Mouse (Mus musculus) MEL (cell line): ENCODE data around the gene Gnb5. TPM values are rescaled to one million over a fixed set of nuclear protein-coding genes. Genes with fewer than 3 reads are reported as not detected.

Experiments
- DNase-seq: peaks from one replicate; pipeline ENCODE4 v3.0.0; 2011; ENCODE audit warnings: low read depth, low spot score
- H3K27ac ChIP-seq: 2 replicates; pipeline ENCODE4 v1.5.1; 2012; ENCODE audit warnings: low read depth, mild to moderate bottlenecking, control low read depth, low read length, moderate library complexity; ENCODE audit not compliant: control insufficient read depth
- H3K27me3 ChIP-seq, 2 experiments: fragments of 150-350 bp in 1 of 2; sonication (generic) in 1 of 2; 2 replicates each; pipeline ENCODE4 v1.6.1; 2012; ENCODE audit warnings: low read length in 2 of 2, mild to moderate bottlenecking in 2 of 2, improper control_type of control experiment in 1 of 2, moderate library complexity in 1 of 2; ENCODE audit not compliant: insufficient read depth in 2 of 2, control insufficient read depth in 1 of 2
- H3K36me3 ChIP-seq, 2 experiments: 2 replicates each; pipeline ENCODE4 v1.6.1; 2012 to 2014; ENCODE audit warnings: low read length in 2 of 2, improper control_type of control experiment in 1 of 2, inconsistent platforms in 1 of 2, mild to moderate bottlenecking in 1 of 2; ENCODE audit not compliant: insufficient read depth in 2 of 2, control insufficient read depth in 1 of 2
- H3K4me1 ChIP-seq, 2 experiments: fragments of 150-350 bp in 1 of 2; sonication (generic) in 1 of 2; 2 replicates each; pipeline ENCODE4 v1.6.1; 2012; ENCODE audit warnings: low read length in 2 of 2, improper control_type of control experiment in 1 of 2, mild to moderate bottlenecking in 1 of 2; ENCODE audit not compliant: insufficient read depth in 2 of 2, control insufficient read depth in 1 of 2
- H3K4me3 ChIP-seq, 2 experiments: fragments of 150-350 bp in 1 of 2; sonication (generic) in 1 of 2; 2 replicates each; pipeline ENCODE4 v1.5.1; 2012; ENCODE audit warnings: low read depth in 2 of 2, low read length in 2 of 2, mild to moderate bottlenecking in 2 of 2, moderate library complexity in 2 of 2, control low read depth in 1 of 2, improper control_type of control experiment in 1 of 2; ENCODE audit not compliant: control insufficient read depth in 1 of 2, insufficient read depth in 1 of 2
- H3K79me2 ChIP-seq: 2 replicates; pipeline ENCODE4 v1.6.1; 2012; ENCODE audit warnings: mild to moderate bottlenecking, low read length, moderate library complexity; ENCODE audit not compliant: control insufficient read depth, poor library complexity, insufficient read depth
- H3K9ac ChIP-seq: 2 replicates; pipeline ENCODE4 v1.6.1; 2012; ENCODE audit warnings: low read depth, mild to moderate bottlenecking, control low read depth, low read length, moderate library complexity; ENCODE audit not compliant: control insufficient read depth, poor library complexity, severe bottlenecking
- H3K9me3 ChIP-seq: fragments of 150-350 bp; sonication (generic); replicated peaks from 2 replicates; pipeline ENCODE4 v1.6.1; 2012; ENCODE audit warnings: mild to moderate bottlenecking, low read length, improper control_type of control experiment, moderate library complexity; ENCODE audit not compliant: insufficient read depth
- BHLHE40 ChIP-seq: IDR thresholded peaks from 2 replicates; pipeline ENCODE4 v1.6.1; 2012; ENCODE audit warnings: low read depth, mild to moderate bottlenecking, inconsistent platforms, low read length, improper control_type of control experiment, borderline replicate concordance
- E2F4 ChIP-seq: IDR thresholded peaks from 2 replicates; pipeline ENCODE4 v1.6.1; 2011; ENCODE audit warnings: low read depth, low read length, improper control_type of control experiment, borderline replicate concordance
- ELF1 ChIP-seq: IDR thresholded peaks from 2 replicates; pipeline ENCODE4 v1.6.1; 2014; ENCODE audit warnings: low read depth, mild to moderate bottlenecking, inconsistent platforms, low read length, improper control_type of control experiment, moderate library complexity
- EP300 ChIP-seq, 2 experiments: IDR thresholded peaks; 2 replicates each; pipeline ENCODE4 v1.6.1; 2011; ENCODE audit warnings: improper control_type of control experiment in 2 of 2, low read length in 2 of 2, low read depth in 1 of 2, mild to moderate bottlenecking in 1 of 2
- GABPA ChIP-seq: IDR thresholded peaks from 2 replicates; pipeline ENCODE4 v1.6.1; 2012; ENCODE audit warnings: low read depth, mild to moderate bottlenecking, inconsistent platforms, low read length, improper control_type of control experiment, moderate library complexity
- MXI1 ChIP-seq: IDR thresholded peaks from 2 replicates; pipeline ENCODE4 v1.6.1; 2011; ENCODE audit warnings: mild to moderate bottlenecking, low read depth, low read length, improper control_type of control experiment
- MYB ChIP-seq: IDR thresholded peaks from 2 replicates; pipeline ENCODE4 v1.6.1; 2011; ENCODE audit warnings: mild to moderate bottlenecking, low read depth, low read length, improper control_type of control experiment
- MYC ChIP-seq: IDR thresholded peaks from 2 replicates; pipeline ENCODE4 v1.6.1; 2011; ENCODE audit warnings: low read depth, mild to moderate bottlenecking, low read length, improper control_type of control experiment, moderate library complexity
- RCOR1 ChIP-seq: IDR thresholded peaks from 2 replicates; pipeline ENCODE4 v1.6.1; 2012; ENCODE audit warnings: low read depth, mild to moderate bottlenecking, inconsistent platforms, low read length, improper control_type of control experiment
- TCF12 ChIP-seq: IDR thresholded peaks from 2 replicates; pipeline ENCODE4 v1.6.1; 2014; ENCODE audit warnings: low read depth, mild to moderate bottlenecking, inconsistent platforms, low read length, improper control_type of control experiment, moderate library complexity
- USF1 ChIP-seq: IDR thresholded peaks from 2 replicates; pipeline ENCODE4 v1.6.1; 2014; ENCODE audit warnings: low read depth, mild to moderate bottlenecking, inconsistent platforms, low read length, improper control_type of control experiment, moderate library complexity
- USF2 ChIP-seq, 2 experiments: IDR thresholded peaks; 2 replicates each; pipeline ENCODE4 v1.6.1; 2011 to 2012; ENCODE audit warnings: improper control_type of control experiment in 2 of 2, low read length in 2 of 2, borderline replicate concordance in 1 of 2, inconsistent platforms in 1 of 2, low read depth in 1 of 2, mild to moderate bottlenecking in 1 of 2; ENCODE audit not compliant: insufficient read depth in 1 of 2
- ZMIZ1 ChIP-seq: IDR thresholded peaks from 2 replicates; pipeline ENCODE4 v1.6.1; 2012; ENCODE audit warnings: low read depth, mild to moderate bottlenecking, inconsistent platforms, low read length, improper control_type of control experiment, moderate library complexity
- ZNF384 ChIP-seq: IDR thresholded peaks from 2 replicates; pipeline ENCODE4 v1.6.1; 2012; ENCODE audit warnings: low read depth, mild to moderate bottlenecking, inconsistent platforms, low read length, improper control_type of control experiment
- polyA plus RNA-seq, 2 experiments: library from polyadenylated mRNA; stranded (reverse) in 1 of 2; unstranded in 1 of 2; fragments of >175 nt in 1 of 2; fragments of >200 nt in 1 of 2; gene quantifications; 2 replicates each; pipeline versions ENCODE4 v1.2.1 to v1.2.4; 2012; ENCODE audit warnings: low replicate concordance in 2 of 2, low read depth in 1 of 2; ENCODE audit not compliant: insufficient read length in 2 of 2, insufficient read depth in 1 of 2, missing spikeins in 1 of 2
- total RNA-seq: library from RNA; depleted of rRNA; stranded (reverse); fragments of 300-350 nt; gene quantifications from 2 replicates; pipeline ENCODE4 v1.2.3, GENCODE M21; 2012

Gnb5 gene
- total and polyA plus RNA-seq, 3 experiments = 4.0 to 6.5 TPM; not detected in 1

- Histone ChIP-seq H3K27ac (peak overlapping the region; percentile 33; the same call in 1 of the 2 replicates), H3K9ac (peak overlapping the region; percentile 76)
- no peak for TF ChIP-seq ZNF384
- TF ChIP-seq USF2 (IDR thresholded peaks at IDR 0.05; ENCODE audit: borderline replicate concordance in 1 of 2, insufficient read depth in 1 of 2, low read depth in 1 of 2, low read length in 2 of 2) = no peak
- no peak for TF ChIP-seq USF1
- no peak for TF ChIP-seq GABPA
- TF ChIP-seq MYB = no peak
- TF ChIP-seq E2F4 = no peak
- no peak for TF ChIP-seq EP300 (IDR thresholded peaks at IDR 0.05; ENCODE audit: low read depth in 1 of 2, low read length in 2 of 2)
- no peak for TF ChIP-seq BHLHE40
- TF ChIP-seq TCF12 = no peak
- no peak for TF ChIP-seq MYC
These were observed 8.5 kb downstream of the Gnb5 start for GRCm38 (mm10) chr9:75314517-75315105.

GRCm38 (mm10) chr9:75315238-75315637, 9.2 kb downstream of the Gnb5 start:
- peak; percentile 50 for DNase-seq
- Histone ChIP-seq H3K79me2 (no peaks in the 10 kb centered on the region; the same call in 1 of the 2 replicates), H3K27ac (no peak overlapping the region), H3K9ac (0 out of 2 replicates have a peak overlapping the region, but pooled peaks have one; percentile 76), H3K36me3 (peaks cover 0 to 7% of the 10 kb centered on the region in 2 experiments; a peak in 2 of 4 replicates), H3K4me3 (peak overlapping the region in 1 of 2 experiments; percentile 74; a peak in 2 of 4 replicates), H3K4me1 (peaks cover 0 to 12% of the 10 kb centered on the region in 2 experiments; a peak in 3 of 4 replicates), H3K9me3 (no peaks in the 10 kb centered on the region), H3K27me3 (no peaks in the 10 kb centered on the region)
- TF ChIP-seq ELF1 (no peak), USF1 (peak; percentile 44; the same call in 1 of the 2 replicates), MXI1 (0 out of 2 replicates have a peak, but pooled peaks have one; percentile 12), ZMIZ1 (no peak), RCOR1 (no peak)

More at GRCm38 (mm10) chr9:75314517-75315105, 8.5 kb downstream of the Gnb5 start:
- Histone ChIP-seq H3K27me3 (no peaks in the 10 kb centered on the region), H3K36me3 (peaks cover 0 to 7% of the 10 kb centered on the region in 2 experiments; a peak in 2 of 4 replicates), H3K79me2 (no peaks in the 10 kb centered on the region; the same call in 1 of the 2 replicates), H3K4me1 (peaks cover 0 to 12% of the 10 kb centered on the region in 2 experiments; a peak in 3 of 4 replicates), H3K4me3 (peak overlapping the region; percentile 74 to 82), H3K9me3 (no peaks in the 10 kb centered on the region)
- peak; percentile 61 for DNase-seq
